Mouse (Mus musculus) fibroblast of lung, adult 2 months (primary cell): ENCODE results near the gene Cdc123.

Source experiments
- DNase-seq: peaks from one replicate; pipeline ENCODE4 v3.0.0-alpha.2; 2011; ENCODE audit warnings: low read depth

Gene Cdc123

GRCm38 (mm10) chr2:5804440-5805045 lies 40.4 kb downstream of the Cdc123 start:
- no peak for DNase-seq

- no peak for DNase-seq
Observed at GRCm38 (mm10) chr2:5801927-5802590, 42.9 kb downstream of the Cdc123 start.

GRCm38 (mm10) chr2:5801182-5801640 lies 43.8 kb downstream of the Cdc123 start:
- no peak for DNase-seq

- DNase-seq: no peak
Observed at GRCm38 (mm10) chr2:5797816-5798672, 46.9 kb downstream of the Cdc123 start.

GRCm38 (mm10) chr2:5793771-5794170 lies 51.2 kb downstream of the Cdc123 start:
- DNase-seq: no peak

GRCm38 (mm10) chr2:5792056-5792455 lies 52.9 kb downstream of the Cdc123 start:
- DNase-seq: no peak

GRCm38 (mm10) chr2:5789625-5790160 lies 55.3 kb downstream of the Cdc123 start:
- DNase-seq: no peak

GRCm38 (mm10) chr2:5787391-5787790 lies 57.6 kb downstream of the Cdc123 start:
- no peak for DNase-seq

- no peak for DNase-seq
Observed at GRCm38 (mm10) chr2:5772464-5772863, 72.5 kb downstream of the Cdc123 start.

GRCm38 (mm10) chr2:5770708-5771241 lies 74.2 kb downstream of the Cdc123 start:
- peak; percentile 61 for DNase-seq

GRCm38 (mm10) chr2:5769630-5770029 lies 75.3 kb downstream of the Cdc123 start:
- no peak for DNase-seq

GRCm38 (mm10) chr2:5768946-5769345 lies 76.0 kb downstream of the Cdc123 start:
- no peak for DNase-seq

- no peak for DNase-seq
Observed at GRCm38 (mm10) chr2:5762031-5762430, 82.9 kb downstream of the Cdc123 start.

GRCm38 (mm10) chr2:5760479-5761008 lies 84.4 kb downstream of the Cdc123 start:
- no peak for DNase-seq

- no peak for DNase-seq
Observed at GRCm38 (mm10) chr2:5758569-5758968, 86.4 kb downstream of the Cdc123 start.

- no peak for DNase-seq
Observed at GRCm38 (mm10) chr2:5750872-5751271, 94.1 kb downstream of the Cdc123 start.

GRCm38 (mm10) chr2:5749210-5749609 lies 95.8 kb downstream of the Cdc123 start:
- DNase-seq: no peak

- no peak for DNase-seq
Observed at GRCm38 (mm10) chr2:5747545-5748043, 97.4 kb downstream of the Cdc123 start.

GRCm38 (mm10) chr2:5746529-5746928 lies 98.4 kb downstream of the Cdc123 start:
- no peak for DNase-seq
